Comparison of ENCODE assay signal across 32 mouse cellular contexts in genomic region chr12:31217232-31217631, GRCm38 (mm10). TPM values are rescaled to one million over a fixed set of nuclear protein-coding genes. Genes with fewer than 3 reads are reported as not detected.
DNase-seq lines count a peak whose midpoint lies in the region; ATAC-seq and TF ChIP-seq lines count a peak whose summit lies in the region.
"Had no signal": no experiment of that assay in that cellular context is flagged by ENCODE, and none has a peak within 500 bp of the region (broad histone marks: within the 10 kb centered on the region; RNA-seq: fewer than 3 reads in every experiment).

No protein-coding gene starts in this region.

- intact Hi-C loops in heart, postnatal 36 days (cut with DNase I): no loop called here

- no peak overlapping the region for H3K4me2 ChIP-seq in kidney, postnatal 0 days (ENCODE audit: low read length)
- H3K4me2 ChIP-seq in embryonic facial prominence, embryonic 15.5 days (replicated peaks): no peak overlapping the region
- H3K4me2 ChIP-seq: forebrain, embryonic 12.5 days; forebrain, embryonic 15.5 days; heart, embryonic 11.5 days; hindbrain, embryonic 13.5 days; intestine, embryonic 15.5 days had no signal

- H3K9ac ChIP-seq in kidney, postnatal 0 days (ENCODE audit: low read depth, low read length): no peak overlapping the region
- no peak overlapping the region for H3K9ac ChIP-seq in embryonic facial prominence, embryonic 15.5 days
- H3K9ac ChIP-seq: forebrain, embryonic 12.5 days; forebrain, embryonic 15.5 days; hindbrain, embryonic 13.5 days; intestine, embryonic 15.5 days had no signal

- no peaks in the 10 kb centered on the region for H3K36me3 ChIP-seq in kidney, postnatal 0 days (ENCODE audit: insufficient read depth, low read length)
- H3K36me3 ChIP-seq in embryonic facial prominence, embryonic 15.5 days: no peaks in the 10 kb centered on the region
- H3K36me3 ChIP-seq: forebrain, embryonic 12.5 days; forebrain, embryonic 15.5 days; hindbrain, embryonic 10.5 days; hindbrain, embryonic 13.5 days; intestine, embryonic 15.5 days had no signal

- H3K27me3 ChIP-seq in kidney, postnatal 0 days (ENCODE audit: insufficient read depth, low read length): no peaks in the 10 kb centered on the region
- H3K27me3 ChIP-seq in embryonic facial prominence, embryonic 15.5 days: no peaks in the 10 kb centered on the region
- H3K27me3 ChIP-seq: forebrain, embryonic 15.5 days; hindbrain, embryonic 13.5 days; intestine, embryonic 15.5 days had no signal

- no peak; the same call in 1 of the 2 replicates for ATAC-seq in kidney, postnatal 0 days (replicated peaks; ENCODE audit: low FRiP score, low read depth)
- no peak for ATAC-seq in embryonic facial prominence, embryonic 15.5 days (ENCODE audit: insufficient number of reproducible peaks, low FRiP score, low TSS enrichment, low read depth)
- ATAC-seq: activated CD4-positive, CD25-positive, alpha-beta regulatory T cell, adult 4 months; CD4-positive, CD25-positive, alpha-beta regulatory T cell, adult 4 months; forebrain, embryonic 15.5 days; hindbrain, embryonic 16.5 days; intestine, embryonic 15.5 days had no signal

- no peak for TF ChIP-seq CTCF in kidney, postnatal 0 days (IDR thresholded peaks at IDR 0.05; ENCODE audit: low read depth)

- DNase-seq in heart, adult 11 months: peak; percentile 25
- no peak for DNase-seq in heart, postnatal 36 days
- DNase-seq in kidney, postnatal 0 days (ENCODE audit: low spot score): peak; percentile 51
- DNase-seq in kidney, postnatal 4 days: no peak
- no peak for DNase-seq in layer of hippocampus, adult 11-12 months (ENCODE audit: low spot score)
- DNase-seq: adrenal gland, postnatal 10 days; cerebellum, adult 11 months; cerebellum, adult 2 months; cerebellum, adult 9-11 months; cerebellum, postnatal 25 days; gastrocnemius, postnatal 25 days had no signal

- WGBS in kidney, postnatal 0 days: 31% methylated on average over 5 of the region's 5 CpGs
- WGBS in embryonic facial prominence, embryonic 15.5 days: 76% methylated on average over 5 of the region's 5 CpGs

- H3K4me1 ChIP-seq in kidney, postnatal 0 days (replicated peaks; ENCODE audit: insufficient read depth, low read length): 0 out of 2 replicates have a peak, but pooled peaks cover 3% of the 10 kb centered on the region
- H3K4me1 ChIP-seq in embryonic facial prominence, embryonic 15.5 days: peaks cover 31% of the 10 kb centered on the region
- H3K4me1 ChIP-seq: hindbrain, embryonic 13.5 days had no signal

- H3K27ac ChIP-seq in kidney, postnatal 0 days: no peak overlapping the region
- H3K27ac ChIP-seq in embryonic facial prominence, embryonic 15.5 days (replicated peaks): 0 out of 2 replicates have a peak overlapping the region, but pooled peaks have one; percentile 55
- H3K27ac ChIP-seq: forebrain, embryonic 12.5 days; forebrain, embryonic 15.5 days; hindbrain, embryonic 10.5 days; hindbrain, embryonic 13.5 days; intestine, embryonic 15.5 days had no signal

- no peak overlapping the region for H3K4me3 ChIP-seq in kidney, postnatal 0 days (replicated peaks; ENCODE audit: low read depth, low read length)
- H3K4me3 ChIP-seq in embryonic facial prominence, embryonic 15.5 days (replicated peaks): no peak overlapping the region
- H3K4me3 ChIP-seq: erythroblast, embryonic 14.5 days; forebrain, embryonic 12.5 days; forebrain, embryonic 15.5 days; hindbrain, embryonic 10.5 days; hindbrain, embryonic 13.5 days; intestine, embryonic 15.5 days had no signal

- H3K9me3 ChIP-seq in kidney, postnatal 0 days (replicated peaks; ENCODE audit: low read length): no peaks in the 10 kb centered on the region
- no peaks in the 10 kb centered on the region for H3K9me3 ChIP-seq in embryonic facial prominence, embryonic 15.5 days (replicated peaks)
- H3K9me3 ChIP-seq: forebrain, embryonic 12.5 days; forebrain, embryonic 15.5 days; hindbrain, embryonic 10.5 days; hindbrain, embryonic 13.5 days; intestine, embryonic 15.5 days had no signal

RNA-seq across cellular contexts. Expression of gene Gm6993, which starts 23.3 kb away (rescaled TPM):
- total RNA-seq in heart, postnatal 36 days (2021): not detected
- polyA plus RNA-seq in kidney, postnatal 0 days (2015; fragmentation: Nextera tagmentation; extraction: Ambion mirVana): not detected in 2 replicates
- polyA plus RNA-seq in embryonic facial prominence, embryonic 15.5 days (2015; fragmentation: Nextera tagmentation; extraction: Ambion mirVana): not detected in 2 replicates
- total RNA-seq: adrenal gland, postnatal 10 days; adrenal gland, postnatal 4 days; common myeloid progenitor, adult 5-6 weeks; gastrocnemius, adult 8-10 months; gastrocnemius, postnatal 25 days; granulocyte monocyte progenitor cell, adult 5-6 weeks; heart, adult 8-10 months; heart, postnatal 25 days; MEL had no signal
- polyA plus RNA-seq: activated CD4-positive, CD25-positive, alpha-beta regulatory T cell, adult 4 months; C2C12; CD4-positive, CD25-positive, alpha-beta regulatory T cell, adult 4 months; cerebellum, adult 2 months; erythroblast, embryonic 14.5 days; forebrain, embryonic 12.5 days; forebrain, embryonic 15.5 days; heart, embryonic 11.5 days; heart, embryonic 14.5 days; heart, postnatal 0 days; hindbrain, embryonic 10.5 days; hindbrain, embryonic 13.5 days; hindbrain, embryonic 16.5 days; intestine, embryonic 15.5 days had no signal

RNA-seq across cellular contexts. Expression of gene Lamb1, which starts 47.8 kb away (rescaled TPM):
- total RNA-seq in heart, postnatal 36 days (2021): 10 to 100 TPM; 75.8 to 81.2 TPM
- polyA plus RNA-seq in kidney, postnatal 0 days (2015; fragmentation: Nextera tagmentation; extraction: Ambion mirVana): 115 and 128 TPM in 2 replicates
- polyA plus RNA-seq in embryonic facial prominence, embryonic 15.5 days (2015; fragmentation: Nextera tagmentation; extraction: Ambion mirVana): 68.5 and 70.9 TPM in 2 replicates
- total RNA-seq: granulocyte monocyte progenitor cell, adult 5-6 weeks; MEL had no signal
- polyA plus RNA-seq: activated CD4-positive, CD25-positive, alpha-beta regulatory T cell, adult 4 months; CD4-positive, CD25-positive, alpha-beta regulatory T cell, adult 4 months had no signal

Comparison
In these comparisons a context has a peak if more than half of its experiments do, and no peak if none do; other contexts are left out.
1. DNase-seq: peak in heart, adult 11 months (single experiment) and kidney, postnatal 0 days (single experiment); none in heart, postnatal 36 days (0 of 2), kidney, postnatal 4 days (0 of 2) and layer of hippocampus, adult 11-12 months (single experiment).